Mouse (Mus musculus): ENCODE measurements around the gene Spg20.

- TF ChIP-seq CTCF (IDR thresholded peaks at IDR 0.05; ENCODE audit: borderline replicate concordance, control insufficient read depth, extremely low read depth, insufficient read depth, low read length, poor library complexity) (no peak), POLR2A (IDR thresholded peaks at IDR 0.05; ENCODE audit: control insufficient read depth, extremely low read depth, insufficient read depth, low read length, poor library complexity) (no peak)
Measured at GRCm38 (mm10) chr3:55098014-55098413, 13.9 kb upstream of the Spg20 start.

Measured in thymus, adult 2 months (tissue).